Mouse (Mus musculus) R1 (cell line): ENCODE measurements around the gene 2810408A11Rik.

Experiments
- DNase-seq: peaks from one replicate; pipeline ENCODE4 v3.0.0-alpha.2; 2018; ENCODE audit warnings: low read depth, low spot score

The 2810408A11Rik gene

GRCm38 (mm10) chr11:69900471-69901405 is at the start of gene 2810408A11Rik, which contains the start of gene Neurl4:
Gene 2810408A11Rik (minus strand): TSS chr11:69900987.
Gene Neurl4 (plus strand): TSS chr11:69901072.
- peak; percentile 99 for DNase-seq

DNA sequence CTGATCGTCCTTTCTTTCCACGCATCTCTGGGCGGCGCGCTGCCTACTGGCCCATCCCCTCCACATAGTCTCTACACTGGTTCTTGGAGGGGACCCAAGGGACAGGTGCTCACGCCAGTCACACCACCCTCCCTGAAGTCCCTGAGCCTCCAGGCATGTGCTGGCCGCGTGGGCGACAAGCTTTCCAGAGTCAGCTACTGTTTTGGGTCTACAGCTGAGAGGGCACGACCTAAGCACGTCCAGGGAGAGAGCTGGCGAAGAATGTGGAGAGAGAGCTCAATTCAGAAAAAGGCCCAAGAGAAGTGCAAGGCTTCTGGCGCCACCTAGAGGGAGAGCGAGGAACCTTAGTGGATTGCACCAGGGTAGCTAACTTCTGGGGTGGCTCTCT is 48.0 kb upstream of the 2810408A11Rik start:
- DNase-seq: peak; percentile 91

GRCm38 (mm10) chr11:69948066-69948762 is 47.4 kb upstream of the 2810408A11Rik start, which contains the start of gene Slc2a4:
Gene Slc2a4 (minus strand): TSS chr11:69948188.
- DNase-seq: peak; percentile 97

- DNase-seq: peak; percentile 67
Measured at GRCm38 (mm10) chr11:69947337-69948065, 46.7 kb upstream of the 2810408A11Rik start.

GRCm38 (mm10) chr11:69945997-69946891 is 45.5 kb upstream of the 2810408A11Rik start:
- DNase-seq: no peak

DNA sequence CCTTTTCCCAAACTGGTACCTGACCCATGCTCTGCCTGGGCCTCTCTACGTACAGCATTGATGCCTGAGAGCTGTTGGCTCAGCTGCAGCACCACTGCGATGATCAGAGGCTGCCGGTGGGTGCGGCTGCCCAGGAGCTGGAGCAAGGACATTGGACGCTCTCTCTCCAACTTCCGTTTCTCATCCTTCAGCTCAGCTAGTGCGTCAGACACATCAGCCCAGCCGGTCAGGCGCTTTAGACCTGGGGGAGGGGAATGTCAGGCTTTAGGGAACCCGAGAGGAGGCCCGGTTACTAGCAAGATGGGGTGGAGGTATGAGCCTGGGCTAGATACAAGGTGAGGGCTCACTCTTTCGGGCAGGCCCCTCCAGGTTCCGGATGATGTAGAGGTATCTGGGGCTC is 44.4 kb upstream of the 2810408A11Rik start:
- no peak for DNase-seq

GRCm38 (mm10) chr11:69940962-69941361 is 40.2 kb upstream of the 2810408A11Rik start:
- DNase-seq: no peak

DNA sequence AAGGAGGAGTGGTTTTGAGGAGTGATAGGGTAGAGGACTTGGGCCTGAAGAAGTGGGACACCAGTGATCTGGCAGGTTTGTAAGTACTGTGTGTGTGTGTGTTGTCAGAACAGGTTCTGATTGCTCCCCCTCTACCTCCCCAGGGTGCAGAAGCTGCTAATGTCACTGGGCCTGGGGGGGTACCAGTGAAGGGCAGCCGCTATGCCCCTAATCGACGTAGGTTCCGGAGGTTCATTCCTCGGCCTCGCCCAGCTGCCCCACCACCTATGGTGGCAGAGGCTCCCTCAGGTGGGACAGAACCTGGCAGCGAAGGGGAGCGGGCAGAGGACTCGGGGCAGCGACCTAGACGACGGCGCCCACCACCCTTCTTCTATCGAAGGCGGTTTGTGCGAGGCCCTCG is 38.9 kb upstream of the 2810408A11Rik start:
- DNase-seq: no peak

- DNase-seq: no peak
Measured at GRCm38 (mm10) chr11:69939181-69939580, 38.4 kb upstream of the 2810408A11Rik start.

DNA sequence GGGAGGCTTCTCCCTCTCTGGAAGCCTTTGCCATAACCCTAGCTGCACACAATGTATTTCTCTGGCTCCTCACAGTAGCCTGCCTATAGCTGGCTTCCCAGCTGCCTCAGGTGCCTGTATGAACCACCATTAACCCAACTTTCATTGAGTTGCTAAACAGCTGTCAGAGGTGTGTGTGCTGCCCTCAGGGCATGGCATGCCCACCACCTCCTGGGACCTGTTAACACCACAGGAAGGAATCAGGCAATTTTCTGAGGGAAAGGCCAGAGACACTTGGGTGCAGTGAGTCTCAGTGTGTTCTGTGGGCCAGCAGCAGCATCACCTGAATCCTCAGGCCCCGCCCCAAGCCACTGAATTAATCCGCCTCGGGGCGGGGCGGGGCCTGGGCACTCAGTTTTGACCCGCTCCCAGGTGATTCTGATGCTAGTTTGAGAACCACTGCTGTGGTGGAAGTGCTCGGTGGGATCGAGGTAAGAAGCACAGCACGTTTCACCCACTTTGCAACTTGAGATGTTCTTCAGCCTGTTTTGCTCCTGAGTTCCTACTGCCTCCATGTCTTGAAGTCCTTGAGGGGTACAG is 37.7 kb upstream of the 2810408A11Rik start:
- DNase-seq: peak; percentile 30

DNA sequence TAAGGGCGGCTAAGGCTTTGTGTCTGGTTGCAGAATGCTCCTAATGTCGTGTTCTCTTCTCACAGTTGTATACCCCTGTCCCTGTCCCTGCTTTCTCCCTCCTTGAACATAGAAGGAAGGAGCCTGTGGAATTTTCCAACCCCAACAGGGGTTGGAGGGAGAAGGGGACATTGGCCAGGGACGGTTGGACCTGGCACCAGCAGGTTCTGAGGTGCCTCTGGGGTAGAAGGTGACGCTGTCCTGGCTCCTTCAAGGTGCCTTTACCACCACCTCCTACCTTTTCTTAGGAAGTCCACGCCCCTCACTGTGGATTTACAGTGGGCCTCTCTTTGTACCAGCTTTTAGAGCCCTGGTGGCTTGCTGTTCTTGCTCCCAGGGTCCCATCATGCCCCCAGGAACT is 37.0 kb upstream of the 2810408A11Rik start:
- DNase-seq: no peak

GRCm38 (mm10) chr11:69937385-69937784 is 36.6 kb upstream of the 2810408A11Rik start:
- DNase-seq: no peak

- DNase-seq: no peak
Measured at GRCm38 (mm10) chr11:69936714-69937347, 36.0 kb upstream of the 2810408A11Rik start.

- DNase-seq: peak; percentile 72
Measured at GRCm38 (mm10) chr11:69936156-69936555, 35.4 kb upstream of the 2810408A11Rik start.

DNA sequence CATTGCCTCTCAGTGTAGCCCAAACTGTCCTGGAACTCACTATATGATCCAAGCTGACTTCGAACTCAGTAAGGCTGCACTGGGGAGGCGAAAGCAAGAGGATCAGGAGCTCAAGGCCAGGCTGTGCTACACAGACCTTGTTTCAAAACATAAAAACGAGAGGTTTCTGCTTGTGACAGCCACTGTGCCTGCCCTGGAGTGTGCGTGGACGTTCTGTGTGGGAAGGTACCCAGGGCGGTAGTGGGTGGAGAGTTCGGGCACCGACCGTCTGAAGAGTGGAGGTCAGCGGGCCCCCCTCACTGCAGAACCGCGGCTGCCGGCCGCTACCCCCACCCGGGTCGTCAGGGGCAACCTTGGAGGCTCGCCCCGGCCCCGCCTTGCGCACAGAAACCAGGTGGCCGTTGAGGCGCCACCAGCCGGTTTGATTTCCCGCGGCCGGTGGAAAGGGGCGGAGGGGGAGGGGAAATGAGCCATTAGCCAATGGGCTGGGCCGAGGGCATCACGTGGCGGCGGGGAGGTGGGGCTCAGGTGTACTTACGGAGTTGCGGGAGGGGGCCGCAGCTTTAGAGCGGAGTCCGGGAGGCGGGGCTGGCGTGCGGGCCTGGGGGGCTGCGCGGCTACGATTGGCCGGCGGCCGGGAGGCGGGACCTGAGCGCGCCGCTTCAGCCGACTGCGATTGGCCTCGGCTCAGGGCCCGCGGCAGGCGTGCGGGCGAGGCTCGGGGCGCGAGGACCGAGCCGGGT is 34.5 kb upstream of the 2810408A11Rik start, which contains the start of gene Ybx2:
TSS of gene Ybx2 (plus strand) at position 660 of the 743 bp plus-strand sequence.
- peak; percentile 97 for DNase-seq

- no peak for DNase-seq
Measured at GRCm38 (mm10) chr11:69934681-69935080, 33.9 kb upstream of the 2810408A11Rik start.

DNA sequence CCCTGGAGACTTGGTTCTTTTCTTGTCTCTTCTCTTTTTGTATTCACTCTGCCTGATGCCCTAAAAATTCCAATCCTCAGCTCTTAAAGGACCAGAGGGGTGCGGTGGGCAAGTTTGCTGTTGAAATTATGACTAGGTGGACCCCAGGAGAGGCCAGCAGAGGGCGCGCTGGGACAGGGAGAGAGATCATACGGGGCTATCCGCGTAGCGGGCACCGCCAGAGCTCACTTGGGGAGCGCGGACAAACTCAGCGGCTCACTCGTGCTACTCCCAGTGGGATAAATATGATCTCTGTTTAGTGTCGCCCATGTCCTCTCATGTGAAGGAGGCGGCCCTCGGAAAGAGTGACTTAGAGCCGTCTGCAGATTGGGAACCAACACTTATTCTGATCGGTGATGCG is 33.4 kb upstream of the 2810408A11Rik start:
- peak; percentile 87 for DNase-seq

DNA sequence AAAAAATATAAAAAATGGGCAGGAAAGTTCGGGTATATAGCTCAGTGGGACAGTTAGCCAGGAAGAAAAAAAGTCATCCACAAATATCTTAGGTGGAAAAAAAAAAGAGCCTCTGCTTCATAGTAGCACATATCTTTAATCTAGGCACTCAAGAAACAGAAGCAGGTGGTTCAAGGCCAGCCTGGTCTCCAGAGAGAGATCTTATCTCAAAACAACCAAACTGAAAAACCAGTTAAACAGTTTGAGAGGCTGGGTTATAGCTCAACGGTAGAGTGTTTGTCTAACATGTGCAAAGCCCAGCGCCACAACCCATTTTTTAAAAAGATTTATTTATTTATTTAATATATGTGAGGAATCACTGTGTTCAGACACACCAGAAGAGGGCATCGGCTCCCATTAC is 32.3 kb upstream of the 2810408A11Rik start:
- no peak for DNase-seq

- peak; percentile 47 for DNase-seq
Measured at GRCm38 (mm10) chr11:69932254-69932653, 31.5 kb upstream of the 2810408A11Rik start.
